Mouse (Mus musculus): ENCODE data around the gene Vgf.

Vgf gene

GRCm38 (mm10) chr5:137030416-137030810 lies 4.2 kb downstream of the Vgf start:
- DNase-seq (ENCODE audit: low read depth, low spot score): no peak

- DNase-seq (ENCODE audit: low read depth, low spot score): no peak
These were observed 5.2 kb downstream of the Vgf start for GRCm38 (mm10) chr5:137031076-137032032.

- DNase-seq (ENCODE audit: low read depth, low spot score): no peak
These were observed 5.8 kb downstream of the Vgf start for GRCm38 (mm10) chr5:137032033-137032421.

- DNase-seq (ENCODE audit: low read depth, low spot score): peak; percentile 87
These were observed 6.5 kb downstream of the Vgf start for GRCm38 (mm10) chr5:137032641-137033074.

GRCm38 (mm10) chr5:137036211-137036610 lies 10.0 kb downstream of the Vgf start:
- no peak for DNase-seq (ENCODE audit: low read depth, low spot score)

GRCm38 (mm10) chr5:137039453-137039852 lies 13.3 kb downstream of the Vgf start:
- no peak for DNase-seq (ENCODE audit: low read depth, low spot score)

- DNase-seq (ENCODE audit: low read depth, low spot score): no peak
These were observed 15.2 kb downstream of the Vgf start for GRCm38 (mm10) chr5:137041442-137041841.

GRCm38 (mm10) chr5:137043997-137044396 lies 17.8 kb downstream of the Vgf start:
- no peak for DNase-seq (ENCODE audit: low read depth, low spot score)

GRCm38 (mm10) chr5:137045402-137046323 lies 19.5 kb downstream of the Vgf start, which contains the start of gene Ap1s1:
TSS of gene Ap1s1 (minus strand) at chr5:137046135.
- peak; percentile 100 for DNase-seq (ENCODE audit: low read depth, low spot score)

- no peak for DNase-seq (ENCODE audit: low read depth, low spot score)
These were observed 20.1 kb downstream of the Vgf start for GRCm38 (mm10) chr5:137046324-137046718.

- no peak for DNase-seq (ENCODE audit: low read depth, low spot score)
These were observed 20.8 kb downstream of the Vgf start for GRCm38 (mm10) chr5:137046991-137047390.

- DNase-seq (ENCODE audit: low read depth, low spot score): no peak
These were observed 24.9 kb downstream of the Vgf start for GRCm38 (mm10) chr5:137051125-137051524.

- DNase-seq (ENCODE audit: low read depth, low spot score): no peak
These were observed 25.8 kb downstream of the Vgf start for GRCm38 (mm10) chr5:137051914-137052505.

GRCm38 (mm10) chr5:137054299-137054698 lies 28.1 kb downstream of the Vgf start:
- DNase-seq (ENCODE audit: low read depth, low spot score): no peak

GRCm38 (mm10) chr5:137054873-137055272 lies 28.7 kb downstream of the Vgf start:
- DNase-seq (ENCODE audit: low read depth, low spot score): no peak

GRCm38 (mm10) chr5:137061809-137062481 lies 35.8 kb downstream of the Vgf start:
- no peak for DNase-seq (ENCODE audit: low read depth, low spot score)

- DNase-seq (ENCODE audit: low read depth, low spot score): no peak
These were observed 36.4 kb downstream of the Vgf start for GRCm38 (mm10) chr5:137062601-137063000.

GRCm38 (mm10) chr5:137065454-137065853 lies 39.3 kb downstream of the Vgf start:
- no peak for DNase-seq (ENCODE audit: low read depth, low spot score)

GRCm38 (mm10) chr5:137065923-137066322 lies 39.7 kb downstream of the Vgf start:
- DNase-seq (ENCODE audit: low read depth, low spot score): no peak

GRCm38 (mm10) chr5:137068711-137069110 lies 42.5 kb downstream of the Vgf start:
- DNase-seq (ENCODE audit: low read depth, low spot score): no peak
